Mouse (Mus musculus) thymus, postnatal 14 days (tissue): Measurements from ENCODE around the gene Ctnnd1.
A peak's percentile ranks its signal among the peaks of the same experiment; 100 is the strongest.

Experiments
- DNase-seq: peaks from one replicate; pipeline ENCODE4 v3.0.0; 2021

Gene Ctnnd1

DNA sequence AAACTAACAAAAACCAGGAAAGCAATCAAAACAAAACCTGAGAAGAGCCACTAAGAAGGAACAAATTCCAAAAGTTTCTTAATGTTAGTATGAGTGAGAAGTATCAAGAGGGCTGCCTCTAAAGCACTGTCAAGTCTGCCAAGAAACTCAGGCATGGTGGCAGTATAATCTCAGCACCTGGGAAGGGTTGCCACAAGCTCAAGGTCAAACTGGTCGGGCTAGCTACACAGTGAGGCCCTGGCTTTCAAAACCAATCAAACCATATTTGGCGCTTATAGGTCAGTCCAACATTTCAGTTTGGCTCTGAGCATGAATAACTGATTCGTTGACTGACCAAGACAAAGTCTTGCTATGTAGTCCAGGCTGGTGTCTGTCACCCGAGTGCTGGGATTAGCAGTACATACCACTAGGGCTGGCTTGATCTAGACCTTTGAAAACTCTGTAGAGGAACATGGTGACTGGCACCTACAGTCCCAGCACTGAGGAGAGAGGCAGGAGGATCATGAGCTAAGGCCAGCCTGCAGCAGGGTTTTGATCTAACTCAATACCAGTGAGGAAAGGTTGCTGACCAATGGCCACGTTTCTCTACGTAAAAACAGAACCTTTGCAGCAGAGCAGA lies 51.2 kb downstream of the Ctnnd1 start:
- DNase-seq, result no peak

DNA sequence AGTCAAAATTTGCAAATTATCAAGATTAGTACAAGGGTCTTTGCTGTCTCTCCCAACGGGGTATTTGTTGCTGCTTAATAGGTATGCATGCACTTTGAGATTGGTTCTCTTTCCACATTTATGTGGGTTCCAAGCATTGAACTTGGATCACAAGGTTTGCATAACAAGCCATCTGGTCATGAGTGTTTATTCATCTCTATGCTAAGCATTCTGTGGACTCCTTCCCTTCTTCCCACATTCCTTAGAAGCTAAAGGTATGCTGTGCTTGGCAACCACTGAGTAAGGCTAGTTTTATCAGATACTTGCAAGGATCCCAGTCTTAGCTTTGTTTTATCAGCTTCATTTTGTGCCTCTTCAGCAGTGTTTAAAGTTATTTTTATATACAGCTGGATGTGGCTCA lies 53.4 kb downstream of the Ctnnd1 start:
- no peak for DNase-seq

DNA sequence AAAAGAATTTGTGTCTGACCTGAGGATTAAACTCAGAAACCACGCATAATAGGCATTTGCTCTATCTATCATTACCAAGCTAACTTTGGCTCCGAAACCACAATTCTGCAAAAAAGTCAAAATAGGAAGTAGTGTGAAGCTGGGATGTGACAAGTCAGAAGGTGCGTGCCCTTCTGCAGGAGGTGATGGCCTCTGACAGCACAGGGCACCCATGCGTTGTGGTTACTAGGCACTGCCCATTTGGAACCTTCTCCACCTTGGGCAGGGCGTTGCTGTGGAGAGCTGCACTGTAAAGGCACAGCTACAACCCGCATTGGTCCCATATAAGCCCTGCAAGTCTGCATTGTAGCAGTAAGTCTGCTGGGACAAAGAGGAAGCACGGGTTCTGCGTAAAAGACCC lies 57.8 kb downstream of the Ctnnd1 start:
- DNase-seq, result no peak

DNA sequence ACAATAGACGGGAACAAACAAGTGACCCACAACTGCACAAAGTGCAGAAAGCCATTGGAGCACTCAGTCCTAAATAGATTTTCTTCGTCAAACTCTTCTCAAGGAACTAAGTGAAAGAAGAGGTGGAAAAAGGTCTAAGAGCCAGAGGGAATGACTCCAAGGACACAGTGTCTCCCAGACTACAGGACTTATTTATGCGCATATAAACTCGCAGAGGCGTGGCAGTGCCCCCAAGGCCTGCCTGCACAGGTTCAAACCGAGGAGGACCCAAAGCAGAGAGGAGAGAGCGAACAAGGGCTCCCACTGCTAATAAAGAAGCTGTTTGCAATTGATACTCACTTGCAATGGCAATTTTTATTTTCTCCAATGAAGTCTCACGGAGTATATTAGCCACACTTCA lies 64.9 kb downstream of the Ctnnd1 start:
- no peak for DNase-seq

DNA sequence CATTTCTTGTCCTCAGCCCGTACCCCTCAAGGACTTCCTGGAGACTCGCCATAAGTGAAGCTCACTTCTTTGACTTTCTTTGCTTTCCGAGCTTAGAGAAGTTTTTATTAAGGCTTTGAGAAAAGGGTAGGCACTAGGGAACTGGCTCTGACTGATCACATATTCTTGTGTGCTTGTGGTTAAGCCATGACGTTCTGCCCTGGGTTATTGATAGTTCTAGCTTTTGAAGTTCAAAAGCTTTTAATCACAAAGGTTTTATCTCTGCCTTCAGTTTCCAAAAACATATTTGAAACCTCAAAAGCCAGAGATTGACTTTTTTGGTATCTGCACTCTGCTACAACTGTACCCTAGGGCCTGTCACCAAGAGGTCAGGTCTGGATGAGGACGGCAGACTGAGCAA lies 68.3 kb downstream of the Ctnnd1 start:
- DNase-seq, result no peak

DNA sequence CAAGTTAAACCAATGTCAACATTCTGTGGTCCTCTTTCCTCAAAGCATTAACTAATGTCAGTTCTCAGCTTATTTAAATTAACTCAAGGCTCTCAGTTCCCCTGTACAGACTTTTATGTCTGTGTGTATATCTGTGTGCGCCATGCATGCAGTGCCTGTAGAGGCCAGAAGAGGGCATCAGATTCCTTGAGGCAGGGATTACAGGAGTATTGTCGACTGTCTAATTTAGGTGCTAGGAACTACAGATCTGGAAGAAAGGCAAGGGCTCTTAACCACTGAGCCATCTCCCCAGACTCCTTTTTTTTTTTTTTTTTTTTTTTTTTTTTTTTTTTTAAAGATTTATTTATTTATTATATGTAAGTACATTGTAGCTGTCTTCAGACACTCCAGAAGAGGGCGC lies 69.4 kb downstream of the Ctnnd1 start:
- peak; percentile 17 for DNase-seq

DNA sequence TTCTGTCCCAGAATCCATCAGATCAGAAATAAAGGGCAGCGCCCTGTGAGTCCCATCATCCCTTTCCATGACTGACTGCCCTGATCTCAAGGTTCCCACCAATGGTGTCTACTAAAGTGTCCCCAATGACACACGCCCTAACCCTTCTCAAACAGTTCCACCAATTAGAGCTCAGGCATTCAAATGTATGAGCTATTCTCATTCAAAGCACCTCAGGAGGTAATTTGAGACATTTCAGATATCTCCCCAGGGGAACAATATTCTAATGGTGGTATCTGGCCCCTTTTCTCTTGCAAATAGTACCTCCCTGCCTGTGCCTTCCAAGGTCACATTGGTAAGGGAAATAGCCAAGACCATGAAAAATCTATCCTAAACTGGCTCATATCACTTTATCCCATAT lies 71.3 kb downstream of the Ctnnd1 start:
- DNase-seq, result no peak

DNA sequence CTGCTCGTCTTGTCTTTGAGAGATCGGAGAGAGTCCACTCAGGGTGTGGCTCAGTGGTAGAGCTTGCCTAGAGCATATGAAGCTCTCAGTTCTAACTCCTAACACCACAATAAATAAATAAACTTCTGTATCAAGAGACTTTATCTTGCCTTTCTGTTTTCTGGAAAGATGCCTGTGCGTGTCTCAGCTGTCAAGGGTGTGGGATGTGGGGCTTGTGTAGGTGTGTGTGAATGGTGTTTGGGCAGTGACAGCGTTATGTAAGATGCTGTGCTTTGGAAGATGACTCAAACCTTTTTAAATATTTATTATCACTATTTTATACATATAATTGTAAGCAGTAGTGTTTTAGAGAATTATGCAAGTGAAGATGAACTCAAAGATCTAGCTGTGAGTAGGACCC lies 76.4 kb downstream of the Ctnnd1 start:
- no peak for DNase-seq

DNA sequence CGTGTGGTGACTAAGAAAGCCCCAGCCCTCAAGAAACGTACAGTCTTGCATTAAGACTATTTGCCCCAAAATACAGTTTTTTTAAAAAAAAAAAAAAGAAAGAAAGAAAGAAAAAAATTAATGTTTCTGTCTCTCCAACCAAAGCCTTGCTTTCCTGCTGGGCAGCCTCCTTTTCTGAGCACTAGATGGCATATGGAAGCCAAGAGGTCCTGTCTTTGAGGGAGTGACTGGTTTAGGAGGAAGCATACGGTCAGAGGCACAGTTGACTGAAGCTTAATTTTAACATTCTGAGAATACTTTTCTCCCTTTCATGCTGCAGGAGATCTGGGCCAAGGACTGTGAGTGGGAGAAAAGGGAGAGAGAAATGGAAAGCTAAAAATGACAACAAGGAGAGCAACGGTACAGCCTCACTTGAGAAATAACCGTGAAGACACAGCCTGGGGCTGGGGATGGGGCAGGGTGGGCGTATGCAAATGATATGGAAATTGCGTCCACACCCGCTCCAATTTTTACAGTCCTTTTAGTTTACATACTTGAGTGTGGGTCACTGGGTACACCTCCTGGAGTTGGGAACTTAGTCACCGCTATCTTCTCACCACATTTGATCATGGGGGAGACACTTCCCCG lies 93.6 kb downstream of the Ctnnd1 start:
- DNase-seq, result no peak

DNA sequence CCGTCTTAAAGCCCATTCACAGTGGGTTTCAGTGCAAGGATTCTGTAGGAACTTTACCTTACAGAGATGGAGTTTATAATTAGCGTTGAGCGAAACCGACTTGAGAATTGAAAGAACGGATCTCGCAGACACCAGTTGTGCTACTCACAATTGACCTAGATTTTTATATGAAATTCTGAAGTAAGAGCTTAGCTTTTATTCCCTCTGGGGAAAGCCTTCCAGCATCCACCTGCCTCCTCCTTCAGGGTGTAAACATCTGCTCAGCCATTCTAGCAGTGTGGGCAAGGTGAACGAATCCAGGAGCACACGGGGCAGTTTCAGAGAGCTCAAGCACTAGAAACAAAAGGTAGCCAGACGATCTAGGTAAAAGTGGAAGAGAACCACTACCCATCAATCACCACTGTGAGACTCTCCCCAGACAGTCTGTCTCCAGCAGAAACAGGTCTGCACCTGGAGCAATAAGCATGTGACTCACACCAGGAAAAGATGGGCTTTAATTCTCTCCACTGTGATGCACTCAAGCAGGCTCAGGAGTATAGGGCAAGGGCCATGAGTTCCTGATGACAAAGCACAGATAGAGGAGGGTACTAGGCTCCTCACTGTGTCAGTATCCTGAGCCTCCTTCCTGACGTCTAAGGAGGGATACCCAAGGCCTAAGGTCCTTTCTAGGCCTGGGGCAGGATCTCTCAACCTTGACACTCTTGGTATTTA lies 99.0 kb downstream of the Ctnnd1 start:
- DNase-seq, result no peak
